Mouse (Mus musculus) thymus, postnatal 14 days (tissue): Measurements from ENCODE around the gene Gm6377.

ENCODE experiments used
- DNase-seq: peaks from one replicate; pipeline ENCODE4 v3.0.0; 2021

The Gm6377 gene

DNA sequence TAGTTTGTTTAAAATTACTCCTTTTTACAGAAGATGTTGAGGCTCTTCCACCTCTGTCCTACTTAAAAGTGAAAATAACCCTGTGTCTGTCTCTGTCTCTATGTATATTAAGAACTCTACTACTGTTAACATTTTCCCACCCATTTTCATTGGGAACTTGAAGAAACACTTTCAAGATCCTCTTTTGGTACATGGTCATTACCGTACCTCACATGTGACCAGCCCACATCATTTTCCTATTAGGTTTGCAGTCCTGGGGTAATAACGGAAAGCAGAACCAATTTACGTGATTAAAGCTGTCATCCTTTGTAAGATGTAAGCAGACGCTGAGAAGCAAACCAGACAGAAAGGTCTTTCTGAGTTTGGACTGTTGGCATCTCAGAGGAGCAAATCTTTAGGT lies at the start of gene Gm6377:
Gene Gm6377 (plus strand): TSS at position 289 of the 400 bp plus-strand sequence.
- no peak for DNase-seq

DNA sequence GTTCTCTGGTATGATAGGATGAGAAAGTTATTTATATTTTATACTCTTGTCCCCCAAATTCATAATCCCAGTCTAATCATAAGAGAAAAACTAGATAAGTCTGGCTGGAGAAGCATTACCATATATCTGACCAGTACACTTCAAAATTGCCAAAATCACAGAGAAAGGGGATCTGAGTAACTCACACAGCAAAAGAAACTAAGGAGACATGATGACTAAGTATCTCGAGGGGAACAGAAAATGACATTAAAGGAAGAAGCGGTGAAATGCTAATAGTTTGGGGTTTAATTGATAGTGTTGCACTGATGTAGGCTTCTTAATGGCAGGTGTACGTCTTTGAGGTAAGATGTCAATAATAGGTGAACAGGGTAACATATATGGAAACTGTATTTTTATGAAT lies 49.4 kb upstream of the Gm6377 start:
- DNase-seq, result no peak

DNA sequence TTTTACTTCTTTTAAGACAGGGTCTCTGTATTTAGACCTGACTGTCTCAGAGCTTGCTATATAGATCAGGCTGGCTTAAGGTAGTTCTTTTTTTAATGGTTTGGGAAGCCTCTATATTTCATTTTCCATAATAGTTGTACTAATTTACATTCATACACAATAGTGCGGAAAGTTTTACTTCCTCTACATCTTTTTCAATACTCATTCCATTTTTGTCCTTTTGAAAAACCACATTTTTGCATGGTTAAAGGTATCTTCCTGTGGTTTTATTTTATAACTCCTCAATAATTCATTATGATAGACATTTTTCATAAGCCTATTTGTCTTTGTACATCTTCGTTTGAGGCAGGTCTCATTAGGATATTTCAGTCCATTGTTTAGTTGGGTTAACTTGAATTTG lies 45.3 kb upstream of the Gm6377 start:
- no peak for DNase-seq

DNA sequence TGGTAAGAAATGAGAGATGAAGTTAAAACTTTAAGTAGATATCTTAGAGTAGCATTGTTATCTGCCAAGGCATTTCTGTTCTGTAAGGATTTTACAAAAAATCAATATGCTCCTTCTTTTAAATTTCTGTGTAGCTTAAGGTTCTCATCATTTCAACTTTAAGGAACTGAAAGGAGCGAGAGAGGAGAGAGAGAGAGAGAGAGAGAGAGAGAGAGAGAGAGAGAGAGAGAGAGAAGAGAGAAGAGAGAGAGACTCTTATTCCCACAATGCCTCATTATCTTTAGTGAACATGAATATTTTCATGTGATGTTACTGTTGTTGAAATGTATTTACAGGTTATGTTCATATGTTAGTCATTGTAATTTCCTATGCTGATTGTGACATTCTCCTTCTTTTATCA lies 36.2 kb upstream of the Gm6377 start:
- DNase-seq, result no peak

DNA sequence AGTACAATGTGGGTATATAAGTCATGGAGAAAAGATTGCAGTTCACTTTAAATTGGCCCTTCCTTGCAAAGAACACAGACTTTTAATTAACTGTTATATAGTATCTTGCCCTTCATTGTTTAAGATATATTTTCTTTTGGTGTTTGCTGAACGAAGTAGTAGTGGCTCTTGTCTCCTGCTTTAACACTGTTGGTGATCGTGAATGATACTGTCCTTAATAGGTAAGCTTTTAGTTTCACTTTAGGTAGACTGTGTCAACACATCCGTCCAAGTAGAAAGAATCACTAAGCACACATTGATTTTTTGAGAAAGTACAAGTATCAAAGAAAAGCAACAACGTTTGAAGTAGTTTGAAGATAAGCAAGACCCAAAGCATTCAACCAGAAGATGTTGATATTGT lies 35.7 kb upstream of the Gm6377 start:
- DNase-seq, result no peak

DNA sequence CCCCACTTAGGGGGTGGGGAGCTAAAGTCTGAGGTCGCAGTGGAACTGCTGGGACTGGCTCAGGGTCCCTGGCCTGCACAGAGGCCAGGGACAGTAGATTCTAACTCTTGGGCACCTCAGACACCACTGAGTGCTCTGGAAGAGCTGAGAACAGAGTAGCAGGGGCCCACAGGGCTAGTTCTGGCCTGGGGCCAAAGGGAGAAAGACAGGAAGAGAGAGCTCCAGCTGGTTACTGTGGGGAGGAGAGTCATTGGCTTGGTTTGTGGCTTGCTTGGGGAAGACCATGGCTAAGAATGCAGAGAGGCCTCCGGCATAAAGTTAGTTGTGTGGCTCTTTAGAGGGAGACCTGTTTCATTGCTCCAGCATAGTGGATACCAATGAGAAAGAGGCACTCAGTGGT lies 21.5 kb upstream of the Gm6377 start:
- no peak for DNase-seq

DNA sequence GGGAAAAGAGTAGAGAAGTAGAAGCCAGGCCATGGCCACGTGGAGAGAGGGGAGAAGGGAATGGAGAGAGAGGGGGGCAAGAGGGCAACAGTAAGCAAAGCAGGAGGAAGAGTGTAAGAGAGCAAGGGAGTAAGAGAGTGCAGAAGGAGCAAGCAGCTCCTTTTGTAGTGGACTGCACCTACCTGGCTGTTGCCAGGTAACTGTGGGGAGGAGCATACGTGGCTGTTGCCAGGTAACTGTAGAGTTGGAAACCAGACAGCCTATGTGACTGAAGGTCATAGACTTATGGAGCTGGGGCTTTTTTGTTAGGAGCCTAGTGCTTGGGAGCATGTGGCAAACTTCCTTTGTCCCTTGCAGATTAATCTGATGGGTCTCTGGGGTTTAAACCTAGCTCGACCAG lies 21.1 kb upstream of the Gm6377 start:
- DNase-seq, result no peak

DNA sequence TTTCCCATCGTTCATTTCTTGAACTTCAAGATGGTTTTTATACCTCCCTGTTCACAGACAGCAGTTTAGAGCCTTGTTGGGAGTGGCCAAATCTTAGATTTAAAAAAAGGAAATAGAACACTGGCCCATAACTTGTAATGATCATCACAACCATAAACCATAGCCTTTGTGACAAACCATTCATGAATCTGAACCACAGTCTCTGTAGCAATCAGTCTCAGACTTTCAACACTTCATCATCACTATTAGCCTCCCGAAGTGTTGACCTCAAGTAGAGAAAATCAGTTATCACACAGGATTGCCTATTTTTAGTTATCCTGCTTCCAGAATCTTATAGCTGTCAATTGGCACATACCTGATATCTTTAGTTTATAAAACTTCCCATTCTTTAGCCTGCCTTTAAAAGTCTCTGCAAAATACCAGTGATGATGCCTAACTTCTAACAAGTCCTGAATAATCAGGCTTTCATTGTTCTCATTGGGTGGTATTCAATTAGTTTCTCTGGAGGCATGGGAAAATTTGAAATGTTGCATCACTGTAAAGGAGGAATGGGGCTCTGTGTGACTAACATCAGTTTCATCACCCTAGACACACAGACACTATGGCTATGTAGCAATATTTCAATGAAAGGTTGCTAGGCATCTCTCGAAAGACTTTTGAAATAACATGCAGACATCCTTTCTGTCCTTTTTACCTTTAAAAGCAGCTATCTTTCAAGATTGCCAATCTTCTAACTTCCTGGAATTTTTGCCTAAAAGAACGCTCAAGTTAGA lies 11.7 kb upstream of the Gm6377 start:
- no peak for DNase-seq

DNA sequence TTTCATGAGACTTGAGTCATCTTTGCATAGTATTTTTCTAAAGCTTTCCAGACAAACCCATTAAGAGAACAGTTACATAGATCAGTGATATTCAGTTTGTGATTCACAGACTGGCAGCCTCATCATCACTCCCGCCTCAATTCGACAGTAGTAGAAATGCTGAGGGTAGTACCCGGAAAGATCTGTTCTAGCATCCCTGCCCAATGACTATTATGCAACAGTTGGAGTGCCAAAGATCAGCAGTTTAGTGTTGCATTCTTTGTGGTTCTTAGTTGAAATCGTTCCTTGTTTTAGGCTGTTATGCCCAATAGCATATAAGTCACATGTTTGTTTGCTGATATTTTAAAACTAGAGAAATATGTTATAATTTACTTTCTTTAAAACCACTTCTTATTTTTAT lies 6.9 kb upstream of the Gm6377 start:
- DNase-seq, result no peak

DNA sequence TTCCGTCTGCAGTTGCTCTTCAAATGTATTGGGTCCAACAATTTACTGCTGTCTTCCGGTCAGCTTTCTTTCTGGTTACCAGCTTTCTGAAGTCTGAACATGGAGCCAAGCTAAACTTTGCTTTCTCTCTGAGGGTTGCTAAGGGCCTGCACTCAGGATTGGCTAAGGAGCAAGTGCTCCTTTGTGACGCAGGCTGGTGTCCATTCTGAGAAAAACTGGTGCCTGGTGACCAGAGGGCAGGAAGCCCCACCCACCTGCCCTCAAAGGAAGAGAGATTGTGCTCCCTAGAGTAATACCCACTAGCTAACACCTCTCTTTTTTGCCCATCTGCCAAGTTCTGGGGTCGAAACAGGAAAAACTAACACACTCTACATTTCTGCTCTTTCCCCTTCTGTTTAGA lies 5.6 kb upstream of the Gm6377 start:
- no peak for DNase-seq

DNA sequence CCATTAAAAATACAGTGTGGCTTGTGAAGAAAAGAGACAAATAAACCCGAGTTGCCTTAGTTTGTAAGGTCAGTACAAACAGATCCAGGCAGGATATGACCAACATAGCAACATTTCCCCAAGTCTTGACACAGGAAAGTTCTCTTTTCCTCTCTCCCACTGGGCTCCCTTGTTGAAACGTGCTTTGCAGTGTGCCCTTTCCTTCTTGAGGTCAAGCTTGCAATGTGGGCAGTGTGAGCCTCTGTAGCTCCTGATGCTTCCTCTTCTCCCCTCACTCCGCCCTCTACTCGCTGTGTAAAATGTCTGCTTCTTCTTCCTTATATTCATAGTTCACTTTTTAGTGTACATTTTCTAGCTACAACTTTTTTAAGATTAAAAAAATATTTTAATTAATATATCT lies 5.1 kb upstream of the Gm6377 start:
- no peak for DNase-seq

DNA sequence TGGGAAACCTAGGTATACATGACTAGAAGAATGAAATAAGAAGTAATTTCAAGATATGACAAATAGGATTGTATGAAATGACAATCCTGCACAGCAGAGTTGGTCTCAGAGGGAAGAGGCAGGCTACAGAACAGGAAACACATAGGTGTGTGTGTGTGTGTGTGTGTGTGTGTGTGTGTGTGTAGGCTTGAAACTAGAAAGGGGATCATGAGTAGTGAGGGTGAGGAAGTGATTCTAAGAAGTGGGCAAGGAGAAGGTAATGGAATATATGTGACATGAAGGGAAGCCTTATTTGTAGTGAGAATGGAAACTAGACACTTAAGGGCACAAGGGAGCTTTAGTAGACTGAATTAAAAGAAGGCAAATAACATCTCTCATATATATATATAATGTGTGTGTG lies 11.3 kb downstream of the Gm6377 start:
- no peak for DNase-seq

DNA sequence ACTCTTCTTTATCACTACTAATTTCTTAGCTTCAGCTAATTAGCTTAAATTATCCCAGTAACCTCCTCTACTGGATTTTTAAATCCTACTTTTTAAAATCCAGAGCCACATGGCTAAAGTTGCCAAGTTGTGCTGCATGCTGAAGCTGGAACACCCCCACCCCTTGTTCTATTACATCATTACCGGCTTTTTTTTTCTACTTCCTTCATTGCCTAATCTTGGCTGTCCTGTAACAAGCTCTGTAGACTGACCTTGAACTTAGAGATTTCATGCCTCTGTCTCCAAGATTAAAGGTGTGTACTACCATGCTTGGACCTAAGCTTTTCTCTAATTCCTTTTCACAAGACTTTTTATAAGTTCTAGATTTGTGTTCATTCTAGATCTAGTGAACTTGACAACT lies 32.2 kb downstream of the Gm6377 start:
- no peak for DNase-seq

DNA sequence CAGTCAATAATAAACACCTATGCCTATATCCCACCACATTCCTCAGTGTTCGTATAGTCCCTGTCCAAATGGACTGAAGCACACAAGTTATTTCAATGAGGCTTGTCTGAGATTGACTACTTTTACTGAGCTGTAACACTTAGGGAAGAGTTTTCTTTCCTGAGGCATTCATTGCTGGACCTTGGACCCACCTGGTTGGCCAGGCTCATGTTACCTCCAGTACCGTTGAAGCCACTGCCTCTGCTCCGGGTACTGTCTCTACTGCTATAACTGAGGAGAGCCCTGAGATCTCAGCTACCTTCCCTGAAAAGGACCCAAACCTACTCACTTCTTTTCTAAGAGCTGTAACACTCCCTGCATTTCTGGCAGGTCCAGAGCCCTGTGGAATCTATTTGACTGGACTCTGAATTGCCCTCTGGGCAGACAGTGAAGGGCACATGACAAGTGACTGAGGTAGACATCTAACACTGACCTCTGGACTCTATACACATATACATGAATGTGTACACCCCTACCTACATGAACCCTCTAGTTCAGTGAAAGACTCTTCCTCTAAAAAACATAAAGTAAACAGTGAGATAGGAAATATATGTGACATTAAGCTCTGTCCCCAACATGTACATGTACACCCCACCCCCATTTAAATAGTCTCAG lies 39.0 kb downstream of the Gm6377 start:
- no peak for DNase-seq

DNA sequence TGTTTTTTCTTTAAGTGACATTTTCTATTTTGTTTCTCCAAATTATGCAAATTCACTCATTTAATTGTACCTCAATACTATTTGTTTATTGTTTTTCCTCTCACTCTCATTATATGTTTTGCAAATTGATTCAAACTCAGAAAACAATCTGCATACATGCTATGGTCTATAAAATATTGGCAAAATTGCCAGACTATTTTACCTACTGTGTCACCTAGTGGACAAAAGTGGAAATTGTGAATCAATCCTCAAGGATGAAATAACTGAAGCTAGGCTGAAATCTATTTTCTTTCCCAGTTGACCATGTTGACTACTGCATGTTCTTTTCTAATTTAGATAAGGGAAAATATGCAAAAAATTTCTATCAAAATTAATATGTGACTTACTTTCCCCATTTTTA lies 41.6 kb downstream of the Gm6377 start:
- no peak for DNase-seq
